Mouse (Mus musculus): Measurements from ENCODE around the gene Bicc1.

Bicc1 gene

GRCm38 (mm10) chr10:71159676-71160235 lies at the start of gene Bicc1:
TSS of gene Bicc1 (minus strand) at chr10:71159700.
- Histone ChIP-seq H3K9me3 (ENCODE audit: low read length) (no peaks in the 10 kb centered on the region), H3K27me3 (ENCODE audit: insufficient read depth, low read length) (peaks cover 81% of the 10 kb centered on the region), H3K4me3 (replicated peaks; ENCODE audit: low read length) (peak within 1 kb of the TSS; percentile 84), H3K4me1 (replicated peaks; ENCODE audit: low read depth, low read length) (peaks cover 15% of the 10 kb centered on the region), H3K36me3 (ENCODE audit: insufficient read depth, low read length) (no peaks in the 10 kb centered on the region)
- TF ChIP-seq NANOG (IDR thresholded peaks at IDR 0.05; ENCODE audit: borderline replicate concordance, low read length) (no peak), POU5F1 (IDR thresholded peaks at IDR 0.05; ENCODE audit: borderline replicate concordance, low read length) (no peak), CTCF (conservative IDR thresholded peaks at IDR 0.05; ENCODE audit: low read length) (no peak)

- peak overlapping the region; percentile 53 for H3K4me3 ChIP-seq (replicated peaks; ENCODE audit: low read length)
- no peaks in the 10 kb centered on the region for H3K36me3 ChIP-seq (ENCODE audit: insufficient read depth, low read length)
- TF ChIP-seq POU5F1 (IDR thresholded peaks at IDR 0.05; ENCODE audit: borderline replicate concordance, low read length) (no peak), NANOG (IDR thresholded peaks at IDR 0.05; ENCODE audit: borderline replicate concordance, low read length) (no peak), CTCF (conservative IDR thresholded peaks at IDR 0.05; ENCODE audit: low read length) (no peak)
- no peaks in the 10 kb centered on the region for H3K4me1 ChIP-seq (replicated peaks; ENCODE audit: low read depth, low read length)
- H3K9me3 ChIP-seq (ENCODE audit: low read length) = no peaks in the 10 kb centered on the region
- H3K27me3 ChIP-seq (ENCODE audit: insufficient read depth, low read length) = no peaks in the 10 kb centered on the region; the same call in 1 of the 2 replicates
These were observed 42.0 kb upstream of the Bicc1 start for GRCm38 (mm10) chr10:71201512-71201911.

- H3K27me3 ChIP-seq (ENCODE audit: insufficient read depth, low read length) = no peaks in the 10 kb centered on the region
- no peak overlapping the region for H3K4me3 ChIP-seq (replicated peaks; ENCODE audit: low read length)
- H3K36me3 ChIP-seq (ENCODE audit: insufficient read depth, low read length) = no peaks in the 10 kb centered on the region
- no peaks in the 10 kb centered on the region for H3K4me1 ChIP-seq (replicated peaks; ENCODE audit: low read depth, low read length)
- TF ChIP-seq POU5F1 (IDR thresholded peaks at IDR 0.05; ENCODE audit: borderline replicate concordance, low read length) = no peak
- TF ChIP-seq CTCF (conservative IDR thresholded peaks at IDR 0.05; ENCODE audit: low read length) = no peak
- TF ChIP-seq NANOG (IDR thresholded peaks at IDR 0.05; ENCODE audit: borderline replicate concordance, low read length) = no peak
- H3K9me3 ChIP-seq (ENCODE audit: low read length) = no peaks in the 10 kb centered on the region
These were observed 41.5 kb upstream of the Bicc1 start for GRCm38 (mm10) chr10:71200964-71201363.

GRCm38 (mm10) chr10:71198676-71199075 lies 39.2 kb upstream of the Bicc1 start:
- TF ChIP-seq CTCF (conservative IDR thresholded peaks at IDR 0.05; ENCODE audit: low read length) (no peak), NANOG (IDR thresholded peaks at IDR 0.05; ENCODE audit: borderline replicate concordance, low read length) (no peak), POU5F1 (IDR thresholded peaks at IDR 0.05; ENCODE audit: borderline replicate concordance, low read length) (no peak)

GRCm38 (mm10) chr10:71197036-71197785 lies 37.7 kb upstream of the Bicc1 start:
- Histone ChIP-seq H3K9me3 (ENCODE audit: low read length) (no peaks in the 10 kb centered on the region), H3K4me1 (replicated peaks; ENCODE audit: low read depth, low read length) (peaks cover 6% of the 10 kb centered on the region; the same call in 1 of the 2 replicates), H3K4me3 (replicated peaks; ENCODE audit: low read length) (no peak overlapping the region), H3K27me3 (ENCODE audit: insufficient read depth, low read length) (0 out of 2 replicates have a peak, but pooled peaks cover 5% of the 10 kb centered on the region), H3K36me3 (ENCODE audit: insufficient read depth, low read length) (no peaks in the 10 kb centered on the region)
- TF ChIP-seq POU5F1 (IDR thresholded peaks at IDR 0.05; ENCODE audit: borderline replicate concordance, low read length) (no peak), CTCF (conservative IDR thresholded peaks at IDR 0.05; ENCODE audit: low read length) (no peak), NANOG (IDR thresholded peaks at IDR 0.05; ENCODE audit: borderline replicate concordance, low read length) (no peak)

More at GRCm38 (mm10) chr10:71198676-71199075, 39.2 kb upstream of the Bicc1 start:
- Histone ChIP-seq H3K9me3 (ENCODE audit: low read length) (no peaks in the 10 kb centered on the region), H3K36me3 (ENCODE audit: insufficient read depth, low read length) (no peaks in the 10 kb centered on the region), H3K4me3 (replicated peaks; ENCODE audit: low read length) (no peak overlapping the region), H3K27me3 (ENCODE audit: insufficient read depth, low read length) (0 out of 2 replicates have a peak, but pooled peaks cover 5% of the 10 kb centered on the region), H3K4me1 (replicated peaks; ENCODE audit: low read depth, low read length) (peaks cover 6% of the 10 kb centered on the region; the same call in 1 of the 2 replicates)

- TF ChIP-seq CTCF (conservative IDR thresholded peaks at IDR 0.05; ENCODE audit: low read length) = no peak
- TF ChIP-seq POU5F1 (IDR thresholded peaks at IDR 0.05; ENCODE audit: borderline replicate concordance, low read length) = no peak
- TF ChIP-seq NANOG (IDR thresholded peaks at IDR 0.05; ENCODE audit: borderline replicate concordance, low read length) = no peak
- H3K36me3 ChIP-seq (ENCODE audit: insufficient read depth, low read length) = no peaks in the 10 kb centered on the region
- no peak overlapping the region for H3K4me3 ChIP-seq (replicated peaks; ENCODE audit: low read length)
- H3K4me1 ChIP-seq (replicated peaks; ENCODE audit: low read depth, low read length) = peaks cover 6% of the 10 kb centered on the region; the same call in 1 of the 2 replicates
- 0 out of 2 replicates have a peak, but pooled peaks cover 5% of the 10 kb centered on the region for H3K27me3 ChIP-seq (ENCODE audit: insufficient read depth, low read length)
- H3K9me3 ChIP-seq (ENCODE audit: low read length) = no peaks in the 10 kb centered on the region
These were observed 36.0 kb upstream of the Bicc1 start for GRCm38 (mm10) chr10:71195501-71195900.

- no peak overlapping the region for H3K4me3 ChIP-seq (replicated peaks; ENCODE audit: low read length)
- peaks cover 6% of the 10 kb centered on the region; the same call in 1 of the 2 replicates for H3K4me1 ChIP-seq (replicated peaks; ENCODE audit: low read depth, low read length)
- no peak for TF ChIP-seq NANOG (IDR thresholded peaks at IDR 0.05; ENCODE audit: borderline replicate concordance, low read length)
- TF ChIP-seq CTCF (conservative IDR thresholded peaks at IDR 0.05; ENCODE audit: low read length) = no peak
- no peak for TF ChIP-seq POU5F1 (IDR thresholded peaks at IDR 0.05; ENCODE audit: borderline replicate concordance, low read length)
- H3K9me3 ChIP-seq (ENCODE audit: low read length) = no peaks in the 10 kb centered on the region
- no peaks in the 10 kb centered on the region for H3K36me3 ChIP-seq (ENCODE audit: insufficient read depth, low read length)
- 0 out of 2 replicates have a peak, but pooled peaks cover 5% of the 10 kb centered on the region for H3K27me3 ChIP-seq (ENCODE audit: insufficient read depth, low read length)
These were observed 35.2 kb upstream of the Bicc1 start for GRCm38 (mm10) chr10:71194713-71195112.

- TF ChIP-seq POU5F1 (IDR thresholded peaks at IDR 0.05; ENCODE audit: borderline replicate concordance, low read length) (no peak), CTCF (conservative IDR thresholded peaks at IDR 0.05; ENCODE audit: low read length) (no peak), NANOG (IDR thresholded peaks at IDR 0.05; ENCODE audit: borderline replicate concordance, low read length) (no peak)
- Histone ChIP-seq H3K36me3 (ENCODE audit: insufficient read depth, low read length) (no peaks in the 10 kb centered on the region), H3K9me3 (ENCODE audit: low read length) (no peaks in the 10 kb centered on the region), H3K27me3 (ENCODE audit: insufficient read depth, low read length) (0 out of 2 replicates have a peak, but pooled peaks cover 5% of the 10 kb centered on the region), H3K4me1 (replicated peaks; ENCODE audit: low read depth, low read length) (peaks cover 6% of the 10 kb centered on the region; the same call in 1 of the 2 replicates), H3K4me3 (replicated peaks; ENCODE audit: low read length) (no peak overlapping the region)
These were observed 33.8 kb upstream of the Bicc1 start for GRCm38 (mm10) chr10:71193319-71193718.

All from E14TG2a.4 (cell line).